Mouse (Mus musculus): ENCODE results near the gene Gm14412. TPM values are rescaled to one million over a fixed set of nuclear protein-coding genes. Genes with fewer than 3 reads are reported as not detected.
"Not testable (repeated sequence)": the region's sequence is repeated elsewhere in the genome, so short reads cannot be mapped to it uniquely, and the experiment has no call there.

Gene Gm14412
- polyA plus RNA-seq, 1 experiment from 2014 or later: 0.14 TPM

DNA sequence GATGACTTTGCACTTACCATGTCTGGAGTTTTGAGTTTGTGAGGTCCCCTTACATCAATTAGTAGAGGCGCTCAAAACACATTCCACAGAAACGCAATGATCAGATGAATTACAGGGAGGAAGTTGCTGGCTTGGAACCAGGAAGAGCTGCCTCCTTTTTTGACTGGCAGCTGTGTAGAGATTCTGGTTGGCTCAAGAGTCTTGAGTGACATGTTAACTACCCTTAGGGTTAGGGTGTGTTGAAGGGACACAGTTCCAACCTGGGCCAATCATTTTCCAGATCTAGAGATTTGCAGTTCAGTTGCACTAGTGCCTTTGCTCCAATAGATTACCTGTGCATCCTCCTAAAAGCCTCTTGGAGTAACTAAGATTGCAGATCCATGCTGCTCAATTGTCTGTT is 51.9 kb downstream of the Gm14412 start:
- not testable (repeated sequence) for DNase-seq (ENCODE audit: low spot score); ATAC-seq (replicated peaks; ENCODE audit: low FRiP score); H3K27ac ChIP-seq (ENCODE audit: low read depth, low read length); H3K9me3 ChIP-seq (ENCODE audit: control insufficient read depth, low read length); H3K36me3 ChIP-seq (ENCODE audit: control insufficient read depth, insufficient read depth, low read length); H3K4me1 ChIP-seq (replicated peaks; ENCODE audit: control insufficient read depth, insufficient read depth, low read length); H3K4me2 ChIP-seq; H3K4me3 ChIP-seq (ENCODE audit: low read depth, low read length); H3K9ac ChIP-seq (ENCODE audit: low read depth, low read length); H3K27me3 ChIP-seq (replicated peaks; ENCODE audit: control insufficient read depth, insufficient read depth, low read length)
- WGBS: 73% methylated on average over 2 of the region's 2 CpGs

DNA sequence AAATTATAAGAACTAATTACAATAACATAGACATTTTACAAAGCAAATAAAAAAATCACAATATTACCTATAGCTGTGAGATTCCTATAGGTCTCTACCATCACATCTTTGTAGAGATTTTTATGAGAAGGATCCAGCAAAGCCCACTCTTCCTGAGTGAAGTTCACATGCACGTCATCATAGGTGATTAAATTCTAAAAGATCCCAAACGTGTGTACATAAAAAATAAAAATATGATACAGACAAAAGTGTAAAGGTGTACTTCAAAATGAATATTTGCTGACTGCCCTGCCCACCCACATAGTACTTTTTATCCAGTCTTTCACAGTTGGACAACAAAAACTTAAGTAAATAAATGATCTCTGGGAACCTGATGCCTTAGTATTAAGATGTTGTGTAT is 57.2 kb downstream of the Gm14412 start, which contains the start of gene Gm14409:
Gene Gm14409, minus strand, starts transcription at position 101 of the 400 bp plus-strand sequence.
- ATAC-seq (replicated peaks; ENCODE audit: low FRiP score): not testable (repeated sequence)

More for the DNA sequence above, 57.2 kb downstream of the Gm14412 start, which contains the start of gene Gm14409:
- not testable (repeated sequence) for H3K4me3 ChIP-seq (ENCODE audit: low read depth, low read length); H3K27me3 ChIP-seq (replicated peaks; ENCODE audit: control insufficient read depth, insufficient read depth, low read length); H3K4me1 ChIP-seq (replicated peaks; ENCODE audit: control insufficient read depth, insufficient read depth, low read length); DNase-seq (ENCODE audit: low spot score); H3K4me2 ChIP-seq; H3K36me3 ChIP-seq (ENCODE audit: control insufficient read depth, insufficient read depth, low read length); H3K9me3 ChIP-seq (ENCODE audit: control insufficient read depth, low read length); H3K27ac ChIP-seq (ENCODE audit: low read depth, low read length); H3K9ac ChIP-seq (ENCODE audit: low read depth, low read length)
- no CpG with 5 or more reads among the region's 2 CpGs for WGBS

Other genes starting within 250 kb of the Gm14412 start
- gene Gm14401, start 250.0 kb downstream of the Gm14412 start, polyA plus RNA-seq (2014; fragmentation: Nextera tagmentation; extraction: Ambion mirVana): 0.19 TPM in 1 of 2 replicates, not detected in the other
- 13.1 and 13.2 TPM in 2 replicates for gene Gm14410, start 117.9 kb downstream of the Gm14412 start, polyA plus RNA-seq (2014; fragmentation: Nextera tagmentation; extraction: Ambion mirVana)
- not detected in 2 replicates for gene Gm14409, start 57.3 kb downstream of the Gm14412 start, polyA plus RNA-seq (2014; fragmentation: Nextera tagmentation; extraction: Ambion mirVana)
- 5.9 and 8.8 TPM in 2 replicates for gene Gm14418, start 74.0 kb upstream of the Gm14412 start, polyA plus RNA-seq (2014; fragmentation: Nextera tagmentation; extraction: Ambion mirVana)
- gene Zfp970, start 140.4 kb upstream of the Gm14412 start, polyA plus RNA-seq (2014; fragmentation: Nextera tagmentation; extraction: Ambion mirVana): 9.0 and 10.2 TPM in 2 replicates
- gene Gm14403, start 173.9 kb upstream of the Gm14412 start, polyA plus RNA-seq (2014; fragmentation: Nextera tagmentation; extraction: Ambion mirVana): 4.0 and 5.0 TPM in 2 replicates

Data from liver, embryonic 11.5 days (tissue).